In the genomic region with DNA sequence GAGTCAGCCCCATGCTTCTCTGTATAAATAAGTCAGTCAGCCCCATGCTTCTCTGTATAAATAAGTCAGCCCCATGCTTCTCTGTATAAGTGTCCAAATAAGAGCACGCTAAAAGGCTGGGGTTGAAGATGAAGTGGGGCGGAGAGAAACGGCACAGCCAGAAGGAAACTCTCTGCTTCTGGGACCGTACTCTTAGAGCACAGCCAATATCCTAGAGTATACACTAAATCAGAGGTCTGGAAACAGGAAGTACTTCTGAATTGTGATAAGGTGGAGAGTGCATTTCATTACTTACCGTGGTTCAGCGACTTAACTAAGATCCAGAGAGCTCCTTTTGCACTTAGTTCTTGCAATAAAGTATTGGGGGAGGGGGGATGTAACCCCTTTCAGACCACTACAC, we compare ENCODE assay signal across 25 mouse cellular contexts.
DNase-seq lines count a peak whose midpoint lies in the region; ATAC-seq and TF ChIP-seq lines count a peak whose summit lies in the region.
"Had no signal": no experiment of that assay in that cellular context is flagged by ENCODE, and none has a peak within 500 bp of the region (broad histone marks: within the 10 kb centered on the region; RNA-seq: fewer than 3 reads in every experiment).

No protein-coding gene starts in this region.

- ATAC-seq in heart, embryonic 12.5 days (ENCODE audit: insufficient number of reproducible peaks, low FRiP score): no peak
- no peak for ATAC-seq in lung, embryonic 14.5 days (ENCODE audit: insufficient read depth)
- peak; percentile 36; the same call in 1 of the 2 replicates for ATAC-seq in lung, embryonic 16.5 days (ENCODE audit: low read depth)
- ATAC-seq: activated CD4-positive, CD25-positive, alpha-beta regulatory T cell, adult 4 months; CD4-positive, CD25-positive, alpha-beta regulatory T cell, adult 4 months; forebrain, embryonic 13.5 days; Patski had no signal

- no peak overlapping the region for H3K27ac ChIP-seq in heart, embryonic 12.5 days (ENCODE audit: poor library complexity, severe bottlenecking)
- no peak overlapping the region for H3K27ac ChIP-seq in lung, embryonic 14.5 days (ENCODE audit: low read depth)
- H3K27ac ChIP-seq in lung, embryonic 16.5 days (ENCODE audit: low read length): no peak overlapping the region
- H3K27ac ChIP-seq: embryonic facial prominence, embryonic 10.5 days; embryonic facial prominence, embryonic 12.5 days; forebrain, embryonic 13.5 days had no signal

- peaks cover 4% of the 10 kb centered on the region; the same call in 1 of the 2 replicates for H3K4me1 ChIP-seq in heart, embryonic 12.5 days (replicated peaks)
- no peaks in the 10 kb centered on the region for H3K4me1 ChIP-seq in lung, embryonic 14.5 days (ENCODE audit: insufficient read depth)
- no peaks in the 10 kb centered on the region for H3K4me1 ChIP-seq in lung, embryonic 16.5 days (replicated peaks; ENCODE audit: control insufficient read depth, insufficient read depth, low read length)
- H3K4me1 ChIP-seq in lung, adult 2 months (ENCODE audit: control insufficient read depth, insufficient read depth, low read length): no peaks in the 10 kb centered on the region; the same call in 1 of the 2 replicates
- H3K4me1 ChIP-seq: embryonic facial prominence, embryonic 10.5 days; embryonic facial prominence, embryonic 12.5 days; forebrain, embryonic 13.5 days had no signal

- 47% methylated on average over 6 of the region's 6 CpGs for WGBS in heart, embryonic 12.5 days
- 35% methylated on average over 6 of the region's 6 CpGs for WGBS in lung, embryonic 14.5 days
- 31% methylated on average over 6 of the region's 6 CpGs for WGBS in lung, embryonic 16.5 days
- WGBS in lung, adult 2 months: 29% methylated on average over 6 of the region's 6 CpGs

- H3K9ac ChIP-seq in heart, embryonic 12.5 days: no peak overlapping the region
- no peak overlapping the region for H3K9ac ChIP-seq in lung, embryonic 14.5 days
- H3K9ac ChIP-seq in lung, embryonic 16.5 days (ENCODE audit: low read length): no peak overlapping the region
- H3K9ac ChIP-seq: embryonic facial prominence, embryonic 12.5 days; forebrain, embryonic 13.5 days had no signal

- no peak overlapping the region for H3K4me2 ChIP-seq in heart, embryonic 12.5 days
- no peak overlapping the region for H3K4me2 ChIP-seq in lung, embryonic 14.5 days
- H3K4me2 ChIP-seq in lung, embryonic 16.5 days (ENCODE audit: low read depth, low read length): 0 out of 2 replicates have a peak overlapping the region, but pooled peaks have one; percentile 10
- H3K4me2 ChIP-seq: embryonic facial prominence, embryonic 12.5 days; forebrain, embryonic 13.5 days had no signal

- DNase-seq in heart, adult 11 months: peak; percentile 12
- DNase-seq in lung, embryonic 14.5 days: peak; percentile 8
- DNase-seq in lung, adult 18-20 months: no peak
- DNase-seq in lung, adult 2 months: no peak
- DNase-seq in lung, postnatal 25 days (ENCODE audit: low spot score): peak; percentile 1
- no peak for DNase-seq in lung, postnatal 4 days
- DNase-seq: adrenal gland, adult 8-10 months; adrenal gland, postnatal 14 days; adrenal gland, postnatal 36 days; B cell, adult 2 months; cerebellum, adult 11-12 months; cerebellum, adult 2 months; cerebellum, adult 9-10 months; cerebellum, postnatal 10 days; cerebellum, postnatal 25 days had no signal

- TF ChIP-seq POLR2A in lung, adult 2 months (IDR thresholded peaks at IDR 0.05; ENCODE audit: borderline replicate concordance, extremely low read depth, low read depth, low read length): no peak

- no peaks in the 10 kb centered on the region for H3K27me3 ChIP-seq in heart, embryonic 12.5 days (replicated peaks)
- H3K27me3 ChIP-seq in lung, embryonic 14.5 days (ENCODE audit: insufficient read depth, low read length): no peaks in the 10 kb centered on the region
- no peaks in the 10 kb centered on the region for H3K27me3 ChIP-seq in lung, embryonic 16.5 days (ENCODE audit: control insufficient read depth, insufficient read depth, low read depth, low read length)
- H3K27me3 ChIP-seq: CH12.LX; embryonic facial prominence, embryonic 12.5 days; forebrain, embryonic 13.5 days; Patski had no signal

- H3K36me3 ChIP-seq in heart, embryonic 12.5 days: no peaks in the 10 kb centered on the region
- no peaks in the 10 kb centered on the region for H3K36me3 ChIP-seq in lung, embryonic 14.5 days (ENCODE audit: insufficient read depth)
- no peaks in the 10 kb centered on the region for H3K36me3 ChIP-seq in lung, embryonic 16.5 days (ENCODE audit: control insufficient read depth, insufficient read depth, low read length)
- H3K36me3 ChIP-seq: embryonic facial prominence, embryonic 10.5 days; embryonic facial prominence, embryonic 12.5 days; G1E had no signal

- H3K9me3 ChIP-seq in heart, embryonic 12.5 days (replicated peaks): peaks cover 4% of the 10 kb centered on the region; the same call in 1 of the 2 replicates
- no peaks in the 10 kb centered on the region for H3K9me3 ChIP-seq in lung, embryonic 14.5 days (ENCODE audit: low read depth, low read length)
- no peaks in the 10 kb centered on the region for H3K9me3 ChIP-seq in lung, embryonic 16.5 days (ENCODE audit: control insufficient read depth, low read length)
- H3K9me3 ChIP-seq: embryonic facial prominence, embryonic 10.5 days; embryonic facial prominence, embryonic 12.5 days; forebrain, embryonic 13.5 days had no signal

- no peak overlapping the region for H3K4me3 ChIP-seq in heart, embryonic 12.5 days
- H3K4me3 ChIP-seq in lung, embryonic 14.5 days (ENCODE audit: low read depth, low read length): no peak overlapping the region
- H3K4me3 ChIP-seq in lung, embryonic 16.5 days (ENCODE audit: low read length): no peak overlapping the region
- no peak overlapping the region for H3K4me3 ChIP-seq in lung, adult 2 months (replicated peaks; ENCODE audit: extremely low read depth, low read depth, low read length)
- H3K4me3 ChIP-seq: embryonic facial prominence, embryonic 10.5 days; embryonic facial prominence, embryonic 12.5 days; forebrain, embryonic 13.5 days had no signal

- TF ChIP-seq CTCF in lung, embryonic 14.5 days (IDR thresholded peaks at IDR 0.05; ENCODE audit: low read depth): no peak
- no peak for TF ChIP-seq CTCF in lung, adult 2 months (IDR thresholded peaks at IDR 0.05; ENCODE audit: insufficient read depth, low read length)

Comparison
In these comparisons a context has a peak if more than half of its experiments do, and no peak if none do; other contexts are left out.
1. DNase-seq: peak in heart, adult 11 months (single experiment), lung, embryonic 14.5 days (single experiment) and lung, postnatal 25 days (single experiment); none in lung, adult 18-20 months (0 of 2), lung, adult 2 months (single experiment) and lung, postnatal 4 days (0 of 2).